Mouse (Mus musculus) lung, embryonic 15.5 days (tissue): ENCODE data around the gene Pld6. TPM values are rescaled to one million over a fixed set of nuclear protein-coding genes. Genes with fewer than 3 reads are reported as not detected.
"Not testable (repeated sequence)": the region's sequence is repeated elsewhere in the genome, so short reads cannot be mapped to it uniquely, and the experiment has no call there.

Experiments used
- ATAC-seq: fragments of 200-750 bp; cut with Nextera tagmentation; 2 replicates; pipeline ENCODE4 v1.8.0; 2017; ENCODE audit warnings: moderate number of reproducible peaks, borderline replicate concordance; ENCODE audit not compliant: low FRiP score, low TSS enrichment; ENCODE audit errors: extremely low read depth
- H3K27ac ChIP-seq: fragments of 300-500 bp; sonication (generic); 2 replicates; pipeline ENCODE4 v1.5.1; 2015; ENCODE audit warnings: moderate library complexity, mild to moderate bottlenecking, inconsistent platforms
- H3K27me3 ChIP-seq: fragments of 300-500 bp; sonication (generic); 2 replicates; pipeline ENCODE4 v1.6.1; 2015; ENCODE audit warnings: inconsistent platforms
- H3K36me3 ChIP-seq: fragments of 300-500 bp; sonication (generic); 2 replicates; pipeline ENCODE4 v1.6.1; 2015; ENCODE audit warnings: inconsistent platforms
- H3K4me1 ChIP-seq: fragments of 300-500 bp; sonication (generic); 2 replicates; pipeline ENCODE4 v1.6.1; 2015; ENCODE audit warnings: inconsistent platforms
- H3K4me2 ChIP-seq: fragments of 300-500 bp; sonication (generic); 2 replicates; pipeline ENCODE4 v1.6.1; 2015; ENCODE audit warnings: inconsistent platforms, mild to moderate bottlenecking, moderate library complexity
- H3K4me3 ChIP-seq: fragments of 300-500 bp; sonication (generic); 2 replicates; pipeline ENCODE4 v1.5.1; 2015; ENCODE audit warnings: mild to moderate bottlenecking, inconsistent platforms
- H3K9ac ChIP-seq: fragments of 300-500 bp; sonication (generic); 2 replicates; pipeline ENCODE4 v1.6.1; 2015; ENCODE audit warnings: inconsistent platforms
- H3K9me3 ChIP-seq: fragments of 300-500 bp; sonication (generic); 2 replicates; pipeline ENCODE4 v1.6.1; 2016; ENCODE audit warnings: inconsistent platforms
- WGBS: fragments of 180-500 bp; shearing (Covaris S2); methylation state at CpG from one replicate; pipeline ENCODE4 v1.1.7; 2015; 5-methylcytosine and 5-hydroxymethylcytosine counted together
- polyA plus RNA-seq: library from polyadenylated mRNA; unstranded; fragments of >200 nt; fragmentation: Nextera tagmentation; extraction: Ambion mirVana; gene quantifications from 2 replicates; pipeline ENCODE4 v1.2.1, GENCODE M21; 2015

Pld6 gene
- polyA plus RNA-seq, 1 experiment from 2014 or later, result 6.2 TPM

- H3K4me2 ChIP-seq, result no peak overlapping the region
- H3K4me1 ChIP-seq, result no peaks in the 10 kb centered on the region
- H3K27ac ChIP-seq, result no peak overlapping the region
- H3K36me3 ChIP-seq, result peaks cover 76% of the 10 kb centered on the region
- ATAC-seq, result no peak
- WGBS, result 82% methylated on average over 2 of the region's 2 CpGs
- H3K27me3 ChIP-seq, result no peaks in the 10 kb centered on the region
- no peak overlapping the region for H3K4me3 ChIP-seq
- no peak overlapping the region for H3K9ac ChIP-seq
- H3K9me3 ChIP-seq, result no peaks in the 10 kb centered on the region
Observed at GRCm38 (mm10) chr11:59743307-59743706, 44.1 kb downstream of the Pld6 start.

GRCm38 (mm10) chr11:59741915-59742314 is 45.5 kb downstream of the Pld6 start:
- H3K27me3 ChIP-seq, result no peaks in the 10 kb centered on the region
- H3K36me3 ChIP-seq, result peaks cover 87% of the 10 kb centered on the region
- H3K4me2 ChIP-seq, result no peak overlapping the region
- H3K4me1 ChIP-seq, result no peaks in the 10 kb centered on the region
- 90% methylated on average over 5 of the region's 5 CpGs for WGBS
- ATAC-seq, result no peak
- H3K9me3 ChIP-seq, result no peaks in the 10 kb centered on the region
- no peak overlapping the region for H3K4me3 ChIP-seq
- H3K9ac ChIP-seq, result no peak overlapping the region
- H3K27ac ChIP-seq, result no peak overlapping the region

GRCm38 (mm10) chr11:59739996-59740395 is 47.4 kb downstream of the Pld6 start:
- Histone ChIP-seq H3K4me3 (no peak overlapping the region), H3K27ac (no peak overlapping the region)
- 93% methylated on average over 2 of the region's 2 CpGs for WGBS

DNA sequence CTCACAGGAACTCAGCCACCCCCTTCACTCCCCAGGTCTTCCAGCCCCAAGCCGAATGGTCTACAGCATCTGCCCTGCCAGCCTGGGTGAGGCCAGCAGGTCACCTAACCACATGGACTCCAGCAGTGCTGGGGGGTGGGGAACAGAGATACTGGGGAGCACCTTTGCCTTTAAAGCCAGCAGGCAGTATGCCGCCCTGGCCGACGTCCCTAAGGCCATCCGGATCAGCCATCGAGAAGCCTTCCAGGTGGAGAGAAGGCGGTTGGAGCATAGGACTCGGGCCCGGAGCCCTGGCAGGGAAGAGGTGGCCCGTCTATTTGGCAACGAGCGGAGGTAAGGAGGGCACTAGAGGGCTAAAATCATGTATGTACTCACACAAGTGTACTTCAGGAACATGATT is 50.2 kb downstream of the Pld6 start:
- H3K27me3 ChIP-seq, result no peaks in the 10 kb centered on the region
- no peaks in the 10 kb centered on the region for H3K9me3 ChIP-seq
- peaks cover 81% of the 10 kb centered on the region for H3K36me3 ChIP-seq
- 91% methylated on average over 12 of the region's 12 CpGs for WGBS
- ATAC-seq, result no peak
- no peak overlapping the region for H3K4me3 ChIP-seq
- peaks cover 9% of the 10 kb centered on the region for H3K4me1 ChIP-seq
- no peak overlapping the region for H3K27ac ChIP-seq
- no peak overlapping the region for H3K9ac ChIP-seq
- no peak overlapping the region for H3K4me2 ChIP-seq

More at GRCm38 (mm10) chr11:59739996-59740395, 47.4 kb downstream of the Pld6 start:
- ATAC-seq, result no peak
- Histone ChIP-seq H3K27me3 (no peaks in the 10 kb centered on the region), H3K36me3 (peaks cover 95% of the 10 kb centered on the region), H3K4me2 (no peak overlapping the region), H3K4me1 (no peaks in the 10 kb centered on the region), H3K9me3 (no peaks in the 10 kb centered on the region), H3K9ac (no peak overlapping the region)

DNA sequence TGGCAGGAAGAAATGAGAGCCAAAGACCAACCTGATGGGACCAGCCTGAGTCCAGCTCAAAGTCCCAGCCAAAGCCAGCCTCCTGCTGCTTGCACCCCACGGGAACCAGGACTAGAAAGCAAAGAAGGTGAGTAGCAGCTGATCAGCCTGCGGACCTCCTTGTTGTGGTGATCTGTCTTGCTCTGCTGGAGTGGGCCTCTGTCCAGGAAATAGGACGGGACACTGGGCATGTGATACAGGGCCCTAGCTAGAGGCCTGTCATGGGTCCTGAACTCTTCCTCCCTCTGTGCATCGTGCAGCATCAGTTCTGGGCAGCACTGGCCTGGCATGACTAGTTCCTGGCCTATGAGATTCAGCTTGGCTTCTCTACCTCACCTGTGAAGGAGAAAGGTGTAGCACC is 51.5 kb downstream of the Pld6 start:
- H3K4me1 ChIP-seq, result peaks cover 22% of the 10 kb centered on the region
- not testable (repeated sequence) for H3K27ac ChIP-seq, H3K4me2 ChIP-seq, H3K9ac ChIP-seq, ATAC-seq, H3K4me3 ChIP-seq, H3K27me3 ChIP-seq, H3K9me3 ChIP-seq
- H3K36me3 ChIP-seq, result peaks cover 75% of the 10 kb centered on the region
- WGBS, result 82% methylated on average over 4 of the region's 4 CpGs

- no peak overlapping the region for H3K27ac ChIP-seq
- H3K4me1 ChIP-seq, result peaks cover 26% of the 10 kb centered on the region
- no peak overlapping the region for H3K9ac ChIP-seq
- WGBS, result 62% methylated on average over 1 of the region's 1 CpGs
- ATAC-seq, result no peak
- H3K36me3 ChIP-seq, result peaks cover 69% of the 10 kb centered on the region
- no peaks in the 10 kb centered on the region for H3K9me3 ChIP-seq
- H3K27me3 ChIP-seq, result no peaks in the 10 kb centered on the region
- H3K4me3 ChIP-seq, result no peak overlapping the region
- H3K4me2 ChIP-seq, result no peak overlapping the region
Observed at GRCm38 (mm10) chr11:59734335-59734734, 53.1 kb downstream of the Pld6 start.

Other genes starting within 250 kb of the Pld6 start
- 0.24 and 0.42 TPM in 2 replicates for gene Nlrp3, start 246.1 kb downstream of the Pld6 start, polyA plus RNA-seq
- gene Olfr222, start 211.4 kb downstream of the Pld6 start, polyA plus RNA-seq, result not detected in 2 replicates
- gene Olfr223, start 194.4 kb downstream of the Pld6 start, polyA plus RNA-seq, result not detected in 2 replicates
- 109 and 111 TPM in 2 replicates for gene Mprip, start 126.3 kb downstream of the Pld6 start, polyA plus RNA-seq
- 25.9 and 27.7 TPM in 2 replicates for gene Flcn, start 22.4 kb upstream of the Pld6 start, polyA plus RNA-seq
- gene Nt5m, start 51.8 kb upstream of the Pld6 start, polyA plus RNA-seq, result 34.0 and 37.6 TPM in 2 replicates
- 204 and 214 TPM in 2 replicates for gene Cops3, start 52.2 kb upstream of the Pld6 start, polyA plus RNA-seq
- gene Med9, start 160.6 kb upstream of the Pld6 start, polyA plus RNA-seq, result 49.9 and 51.9 TPM in 2 replicates
- 2.5 and 3.3 TPM in 2 replicates for gene Rasd1, start 177.3 kb upstream of the Pld6 start, polyA plus RNA-seq